Mouse (Mus musculus): ENCODE data around the gene 1700001L19Rik. TPM values are rescaled to one million over a fixed set of nuclear protein-coding genes. Genes with fewer than 3 reads are reported as not detected.

The 1700001L19Rik gene
- polyA plus RNA-seq, 2 experiments, result not detected

DNA sequence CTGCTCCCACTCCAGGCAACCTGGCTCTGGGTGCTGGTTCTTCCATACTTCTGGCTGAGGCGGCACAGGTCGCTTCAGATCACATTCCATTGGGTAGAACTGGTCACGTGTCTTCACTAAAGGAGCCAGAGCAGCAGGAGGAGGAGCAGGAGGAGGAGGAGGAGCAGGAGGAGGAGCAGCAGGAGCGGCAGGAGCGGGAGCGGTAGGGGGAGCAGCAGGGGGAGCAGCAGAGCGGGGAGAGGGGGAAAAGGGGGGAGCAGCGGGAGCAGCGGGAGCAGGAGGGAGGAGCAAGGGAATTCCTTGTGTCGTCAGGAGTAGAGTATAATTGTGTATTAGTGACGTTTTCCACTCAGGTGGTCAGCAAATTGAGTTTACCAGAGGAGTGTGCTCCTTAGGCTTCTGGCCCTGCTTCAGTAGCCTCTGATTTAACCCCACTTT lies 8.5 kb downstream of the 1700001L19Rik start:
- Histone ChIP-seq H3K27me3 (ENCODE audit: control insufficient read depth, insufficient read depth, low read length) (no peaks in the 10 kb centered on the region), H3K9ac (replicated peaks) (no peak overlapping the region), H3K27ac (no peak overlapping the region), H3K36me3 (replicated peaks; ENCODE audit: control insufficient read depth, insufficient read depth, low read depth) (no peaks in the 10 kb centered on the region), H3K9me3 (ENCODE audit: control insufficient read depth, low read length) (no peaks in the 10 kb centered on the region), H3K4me2 (ENCODE audit: low read depth) (peak overlapping the region; percentile 8), H3K4me3 (ENCODE audit: insufficient read depth in 1 of 2, low read depth in 2 of 2, low read length in 2 of 2) (peak overlapping the region in 1 of 2 experiments; percentile 15; a peak in 1 of 4 replicates), H3K4me1 (replicated peaks; ENCODE audit: control insufficient read depth in 2 of 2, insufficient read depth in 2 of 2, low read length in 1 of 2) (no peaks in the 10 kb centered on the region)
- 2% methylated on average over 10 of the region's 11 CpGs for WGBS (ENCODE audit: insufficient replicate concordance)
- peak; percentile 74; the same call in 1 of the 2 replicates for ATAC-seq (ENCODE audit: insufficient read depth)
- no peak for DNase-seq (ENCODE audit: low read depth in 3 of 3, low spot score in 3 of 3)
- TF ChIP-seq EP300 (IDR thresholded peaks at IDR 0.05; ENCODE audit: low read depth) (no peak), CTCF (IDR thresholded peaks at IDR 0.05; ENCODE audit: low read depth) (0 out of 2 replicates have a peak, but pooled peaks have one; percentile 6)

GRCm38 (mm10) chr13:68607652-68608405 lies 10.6 kb downstream of the 1700001L19Rik start:
- Histone ChIP-seq H3K9ac (replicated peaks) (no peak overlapping the region), H3K4me1 (replicated peaks; ENCODE audit: control insufficient read depth in 2 of 2, insufficient read depth in 2 of 2, low read length in 1 of 2) (no peaks in the 10 kb centered on the region), H3K27ac (no peak overlapping the region), H3K36me3 (replicated peaks; ENCODE audit: control insufficient read depth, insufficient read depth, low read depth) (no peaks in the 10 kb centered on the region), H3K27me3 (ENCODE audit: control insufficient read depth, insufficient read depth, low read length) (no peaks in the 10 kb centered on the region), H3K9me3 (ENCODE audit: control insufficient read depth, low read length) (no peaks in the 10 kb centered on the region), H3K4me3 (ENCODE audit: insufficient read depth in 1 of 2, low read depth in 2 of 2, low read length in 2 of 2) (no peak overlapping the region; a peak in 1 of 4 replicates), H3K4me2 (ENCODE audit: low read depth) (no peak overlapping the region; the same call in 1 of the 2 replicates)
- DNase-seq (ENCODE audit: low read depth in 3 of 3, low spot score in 3 of 3), result no peak
- 40% methylated on average over 21 of the region's 21 CpGs for WGBS (ENCODE audit: insufficient replicate concordance)
- TF ChIP-seq CTCF (IDR thresholded peaks at IDR 0.05; ENCODE audit: low read depth) (no peak), EP300 (IDR thresholded peaks at IDR 0.05; ENCODE audit: low read depth) (no peak)
- no peak for ATAC-seq (ENCODE audit: insufficient read depth)

GRCm38 (mm10) chr13:68622792-68623191 lies 25.6 kb downstream of the 1700001L19Rik start:
- H3K9me3 ChIP-seq (ENCODE audit: control insufficient read depth, low read length), result no peaks in the 10 kb centered on the region
- H3K4me2 ChIP-seq (ENCODE audit: low read depth), result no peak overlapping the region
- H3K27me3 ChIP-seq (ENCODE audit: control insufficient read depth, insufficient read depth, low read length), result no peaks in the 10 kb centered on the region
- 44% methylated on average over 6 of the region's 6 CpGs for WGBS (ENCODE audit: insufficient replicate concordance)
- H3K4me1 ChIP-seq (replicated peaks; ENCODE audit: control insufficient read depth in 2 of 2, insufficient read depth in 2 of 2, low read length in 1 of 2), result no peaks in the 10 kb centered on the region
- TF ChIP-seq CTCF (IDR thresholded peaks at IDR 0.05; ENCODE audit: low read depth) (no peak), EP300 (IDR thresholded peaks at IDR 0.05; ENCODE audit: low read depth) (no peak)
- H3K27ac ChIP-seq, result no peak overlapping the region
- ATAC-seq (ENCODE audit: insufficient read depth), result no peak
- no peak for DNase-seq (ENCODE audit: low read depth in 3 of 3, low spot score in 3 of 3)
- no peaks in the 10 kb centered on the region for H3K36me3 ChIP-seq (replicated peaks; ENCODE audit: control insufficient read depth, insufficient read depth, low read depth)
- H3K9ac ChIP-seq (replicated peaks), result no peak overlapping the region
- H3K4me3 ChIP-seq (ENCODE audit: insufficient read depth in 1 of 2, low read depth in 2 of 2, low read length in 2 of 2), result no peak overlapping the region

- no peak overlapping the region for H3K4me2 ChIP-seq (ENCODE audit: low read depth)
- DNase-seq (ENCODE audit: low read depth in 3 of 3, low spot score in 3 of 3), result no peak
- no peaks in the 10 kb centered on the region for H3K9me3 ChIP-seq (ENCODE audit: control insufficient read depth, low read length)
- TF ChIP-seq CTCF (IDR thresholded peaks at IDR 0.05; ENCODE audit: low read depth), result no peak
- TF ChIP-seq EP300 (IDR thresholded peaks at IDR 0.05; ENCODE audit: low read depth), result no peak
- no peaks in the 10 kb centered on the region for H3K36me3 ChIP-seq (replicated peaks; ENCODE audit: control insufficient read depth, insufficient read depth, low read depth)
- no peak overlapping the region for H3K27ac ChIP-seq
- H3K9ac ChIP-seq (replicated peaks), result no peak overlapping the region
- no peaks in the 10 kb centered on the region for H3K27me3 ChIP-seq (ENCODE audit: control insufficient read depth, insufficient read depth, low read length)
- 52% methylated on average over 3 of the region's 3 CpGs for WGBS (ENCODE audit: insufficient replicate concordance)
- H3K4me3 ChIP-seq (ENCODE audit: insufficient read depth in 1 of 2, low read depth in 2 of 2, low read length in 2 of 2), result no peak overlapping the region
- no peaks in the 10 kb centered on the region for H3K4me1 ChIP-seq (replicated peaks; ENCODE audit: control insufficient read depth in 2 of 2, insufficient read depth in 2 of 2, low read length in 1 of 2)
- no peak for ATAC-seq (ENCODE audit: insufficient read depth)
Observed at GRCm38 (mm10) chr13:68627041-68627440, 29.8 kb downstream of the 1700001L19Rik start.

- H3K4me2 ChIP-seq (ENCODE audit: low read depth), result no peak overlapping the region
- no peak for ATAC-seq (ENCODE audit: insufficient read depth)
- H3K9ac ChIP-seq (replicated peaks), result no peak overlapping the region
- TF ChIP-seq EP300 (IDR thresholded peaks at IDR 0.05; ENCODE audit: low read depth), result no peak
- TF ChIP-seq CTCF (IDR thresholded peaks at IDR 0.05; ENCODE audit: low read depth), result no peak
- H3K27me3 ChIP-seq (ENCODE audit: control insufficient read depth, insufficient read depth, low read length), result no peaks in the 10 kb centered on the region
- DNase-seq (ENCODE audit: low read depth in 3 of 3, low spot score in 3 of 3), result no peak
- no peaks in the 10 kb centered on the region for H3K36me3 ChIP-seq (replicated peaks; ENCODE audit: control insufficient read depth, insufficient read depth, low read depth)
- no peaks in the 10 kb centered on the region for H3K4me1 ChIP-seq (replicated peaks; ENCODE audit: control insufficient read depth in 2 of 2, insufficient read depth in 2 of 2, low read length in 1 of 2)
- H3K27ac ChIP-seq, result no peak overlapping the region
- WGBS (ENCODE audit: insufficient replicate concordance), result 67% methylated on average over 1 of the region's 1 CpGs
- H3K9me3 ChIP-seq (ENCODE audit: control insufficient read depth, low read length), result no peaks in the 10 kb centered on the region
- no peak overlapping the region for H3K4me3 ChIP-seq (ENCODE audit: insufficient read depth in 1 of 2, low read depth in 2 of 2, low read length in 2 of 2)
Observed at GRCm38 (mm10) chr13:68642786-68643185, 45.6 kb downstream of the 1700001L19Rik start.

Other genes starting within 250 kb of the 1700001L19Rik start
- gene Mtrr, start 15.3 kb upstream of the 1700001L19Rik start, polyA plus RNA-seq (2012; rRNA removed), result 6.1 and 7.8 TPM in 2 replicates
- gene Mtrr, start 15.3 kb upstream of the 1700001L19Rik start, polyA plus RNA-seq (2014; fragmentation: Nextera tagmentation; extraction: Ambion mirVana), result 8.1 and 9.8 TPM in 2 replicates
- gene Fastkd3, start 15.2 kb upstream of the 1700001L19Rik start, polyA plus RNA-seq (2012; rRNA removed), result 5.7 and 7.3 TPM in 2 replicates
- 13.6 and 16.6 TPM in 2 replicates for gene Fastkd3, start 15.2 kb upstream of the 1700001L19Rik start, polyA plus RNA-seq (2014; fragmentation: Nextera tagmentation; extraction: Ambion mirVana)